Mouse (Mus musculus) heart, adult 2 months (tissue): ENCODE measurements at regions not wholly inside any gene's neighbourhood (a gene's known extent, or its start where the extent isn't known, plus 50 kb on each side); places are given as distances from the start of the nearest gene placed in this dataset.
A peak's percentile ranks its signal among the peaks of the same experiment; 100 is the strongest.

Experiments used
- DNase-seq, 2 experiments: peaks; one replicate each; pipeline ENCODE4 v3.0.0; 2021
- H3K27ac ChIP-seq: fragments of 200-600 bp; 2 replicates; pipeline ENCODE4 v1.8.1; 2022
- H3K27me3 ChIP-seq: fragments of 200-500 bp; 2 replicates; pipeline ENCODE4 v1.6.1; 2012; ENCODE audit warnings: mild to moderate bottlenecking, low read length, inconsistent platforms, mixed read lengths; ENCODE audit not compliant: control insufficient read depth, insufficient read depth
- H3K36me3 ChIP-seq: fragments of 200-500 bp; 2 replicates; pipeline ENCODE4 v1.6.1; 2012; ENCODE audit warnings: low read length, inconsistent platforms; ENCODE audit not compliant: control insufficient read depth, insufficient read depth
- H3K4me1 ChIP-seq: fragments of 200-500 bp; 2 replicates; pipeline ENCODE4 v1.6.1; 2011; ENCODE audit warnings: low read length; ENCODE audit not compliant: control insufficient read depth, insufficient read depth
- H3K4me3 ChIP-seq: fragments of 200-600 bp; 2 replicates; pipeline ENCODE4 v1.8.1; 2022
- H3K79me2 ChIP-seq: fragments of 200-500 bp; replicated peaks from 2 replicates; pipeline ENCODE4 v1.6.1; 2012; ENCODE audit warnings: mild to moderate bottlenecking, inconsistent platforms, low read length, moderate library complexity, mixed read lengths; ENCODE audit not compliant: control insufficient read depth, insufficient read depth
- H3K9ac ChIP-seq: fragments of 200-500 bp; 2 replicates; pipeline ENCODE4 v1.6.1; 2012; ENCODE audit warnings: low read depth, mild to moderate bottlenecking, control low read depth, inconsistent platforms, low read length, mixed read lengths
- CTCF ChIP-seq: fragments of 200-600 bp; IDR thresholded peaks from 2 replicates; pipeline ENCODE4 v1.8.1; 2022; ENCODE audit warnings: antibody characterized with exemption, mild to moderate bottlenecking, moderate library complexity
- EP300 ChIP-seq: fragments of 200-500 bp; IDR thresholded peaks from 2 replicates; pipeline ENCODE4 v1.6.1; 2011; ENCODE audit warnings: low read depth, low read length, control low read depth; ENCODE audit not compliant: insufficient read depth
- POLR2A ChIP-seq: fragments of 200-500 bp; IDR thresholded peaks from 2 replicates; pipeline ENCODE4 v1.6.1; 2011; ENCODE audit warnings: mild to moderate bottlenecking, low read depth, low read length, control low read depth; ENCODE audit not compliant: insufficient read depth
- WGBS: fragments of 180-500 bp; shearing (Covaris S2); methylation state at CpG from one replicate; pipeline ENCODE4 v1.1.7; 2018; 5-methylcytosine and 5-hydroxymethylcytosine counted together
- intact Hi-C: fragments of 180-260 bp; cut with DNase I; formaldehyde crosslinking; loops from one replicate; pipeline ENCODE4 v1.15.1; 2025

- Histone ChIP-seq H3K9ac (no peak overlapping the region), H3K27ac (no peak overlapping the region), H3K36me3 (no peaks in the 10 kb centered on the region), H3K4me3 (no peak overlapping the region), H3K79me2 (no peaks in the 10 kb centered on the region), H3K4me1 (no peaks in the 10 kb centered on the region), H3K27me3 (no peaks in the 10 kb centered on the region)
- intact Hi-C loops: no loop called here
- no peak for TF ChIP-seq CTCF
- TF ChIP-seq POLR2A: no peak
- TF ChIP-seq EP300: no peak
- WGBS: 68% methylated on average over 7 of the region's 7 CpGs
- no peak for DNase-seq
Measured at GRCm38 (mm10) chr13:46098131-46098530, 133.3 kb upstream of the Atxn1 start.

DNA sequence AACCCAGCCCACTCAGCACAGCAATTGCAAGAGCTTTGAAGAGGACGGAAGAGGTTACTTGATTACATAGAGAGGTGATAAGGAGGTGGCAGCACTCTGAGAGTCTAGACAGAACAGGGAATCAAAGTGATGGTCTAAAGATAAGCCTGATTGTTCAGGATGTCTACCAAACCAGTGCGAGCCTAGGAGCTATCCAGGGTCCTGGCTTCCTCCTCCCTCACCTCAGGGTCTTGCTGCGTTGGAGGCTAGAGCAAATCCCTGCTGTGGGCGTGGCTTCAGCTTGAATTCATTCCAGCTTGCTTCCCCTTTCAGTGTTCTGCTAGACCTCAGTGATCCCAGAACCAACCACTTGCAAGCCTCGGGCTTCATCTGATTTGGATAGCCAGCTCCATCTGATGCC is 132.2 kb upstream of the Atxn1 start:
- Histone ChIP-seq H3K79me2 (no peaks in the 10 kb centered on the region), H3K36me3 (no peaks in the 10 kb centered on the region), H3K4me1 (no peaks in the 10 kb centered on the region), H3K9ac (no peak overlapping the region), H3K27me3 (no peaks in the 10 kb centered on the region), H3K4me3 (no peak overlapping the region), H3K27ac (no peak overlapping the region)
- intact Hi-C loops: no loop called here
- no peak for DNase-seq
- TF ChIP-seq EP300: no peak
- no peak for TF ChIP-seq POLR2A
- 2% methylated on average over 5 of the region's 5 CpGs for WGBS

DNA sequence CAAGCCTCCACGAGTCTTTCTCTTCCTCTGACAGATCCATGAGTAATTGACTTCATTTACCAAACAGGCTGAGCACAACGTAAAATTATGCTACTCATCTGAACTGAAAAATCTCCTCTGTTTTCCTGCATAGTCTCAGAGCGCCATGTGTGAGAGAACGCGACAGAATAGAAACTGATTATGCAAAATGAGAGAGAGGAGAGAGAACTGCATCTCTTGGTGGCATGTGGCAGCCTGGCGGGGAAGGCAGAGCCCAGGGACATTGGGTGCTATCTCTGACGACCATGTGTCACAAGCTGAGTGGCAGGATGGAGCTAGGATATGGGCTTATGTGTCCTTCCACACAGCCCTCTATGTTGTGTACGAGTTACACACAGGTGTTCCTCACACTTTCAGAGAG is 131.6 kb upstream of the Atxn1 start:
- Histone ChIP-seq H3K9ac (no peak overlapping the region), H3K79me2 (no peaks in the 10 kb centered on the region), H3K27ac (no peak overlapping the region), H3K4me1 (no peaks in the 10 kb centered on the region), H3K4me3 (no peak overlapping the region), H3K27me3 (no peaks in the 10 kb centered on the region), H3K36me3 (no peaks in the 10 kb centered on the region)
- 65% methylated on average over 8 of the region's 8 CpGs for WGBS
- TF ChIP-seq POLR2A: no peak
- TF ChIP-seq EP300: no peak
- TF ChIP-seq CTCF: no peak
- no peak for DNase-seq
- intact Hi-C loops: no loop called here

GRCm38 (mm10) chr13:46092787-46093186 is 128.0 kb upstream of the Atxn1 start:
- Histone ChIP-seq H3K9ac (no peak overlapping the region), H3K27me3 (no peaks in the 10 kb centered on the region), H3K36me3 (no peaks in the 10 kb centered on the region), H3K4me1 (no peaks in the 10 kb centered on the region), H3K4me3 (no peak overlapping the region), H3K79me2 (no peaks in the 10 kb centered on the region), H3K27ac (no peak overlapping the region)
- TF ChIP-seq EP300 (no peak), CTCF (no peak), POLR2A (no peak)
- no peak for DNase-seq
- 82% methylated on average over 3 of the region's 3 CpGs for WGBS
- intact Hi-C loops: no loop called here

DNA sequence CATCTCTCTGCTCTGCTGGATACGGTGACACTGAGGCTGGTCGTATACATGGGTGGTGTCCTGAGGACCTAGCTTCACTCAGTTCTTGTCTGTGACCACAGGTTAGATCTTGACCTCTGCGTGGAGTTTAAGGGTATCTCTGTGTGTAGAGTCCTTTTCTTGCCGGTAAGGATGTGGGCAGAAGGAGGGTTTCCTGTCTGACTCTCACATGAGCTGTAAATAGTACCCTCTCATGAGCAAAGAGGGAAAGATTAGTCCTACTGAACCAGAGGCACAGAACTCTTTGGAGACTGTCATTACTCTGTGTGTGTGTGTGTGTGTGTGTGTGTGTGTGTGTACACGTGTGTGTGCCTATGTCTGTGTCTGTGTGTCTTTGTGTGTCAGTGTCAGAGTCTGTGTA is 126.3 kb upstream of the Atxn1 start:
- H3K27me3 ChIP-seq: no peaks in the 10 kb centered on the region; the same call in 1 of the 2 replicates
- WGBS: 54% methylated on average over 5 of the region's 5 CpGs
- TF ChIP-seq EP300 (no peak), CTCF (no peak), POLR2A (no peak)
- no peak for DNase-seq
- H3K4me3 ChIP-seq: no peak overlapping the region
- H3K4me1 ChIP-seq: no peaks in the 10 kb centered on the region
- no peaks in the 10 kb centered on the region for H3K36me3 ChIP-seq
- H3K9ac ChIP-seq: no peak overlapping the region
- intact Hi-C loops: no loop called here
- no peaks in the 10 kb centered on the region for H3K79me2 ChIP-seq
- H3K27ac ChIP-seq: no peak overlapping the region

DNA sequence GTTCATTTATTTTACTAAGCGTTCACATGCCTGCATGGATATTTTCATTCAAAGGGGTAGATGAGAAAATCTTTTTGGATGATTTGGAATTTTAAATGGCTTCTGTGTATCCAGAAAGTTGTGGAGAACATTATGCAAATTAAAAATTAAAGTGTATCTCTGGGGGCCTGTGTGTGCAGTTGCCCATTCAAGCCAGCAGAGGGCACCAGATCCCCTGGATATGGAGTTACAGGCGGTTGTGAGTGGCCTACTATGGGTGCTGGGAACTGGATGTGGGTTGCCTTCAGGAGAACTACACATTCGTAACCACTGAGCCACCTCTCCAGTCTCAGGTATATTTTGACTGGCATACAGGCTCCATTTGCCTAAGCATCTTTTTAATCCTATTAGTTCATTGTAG is 123.4 kb upstream of the Atxn1 start:
- intact Hi-C loops: no loop called here
- Histone ChIP-seq H3K27ac (no peak overlapping the region), H3K9ac (no peak overlapping the region), H3K79me2 (no peaks in the 10 kb centered on the region), H3K4me1 (no peaks in the 10 kb centered on the region), H3K27me3 (no peaks in the 10 kb centered on the region; the same call in 1 of the 2 replicates), H3K4me3 (no peak overlapping the region), H3K36me3 (no peaks in the 10 kb centered on the region)
- TF ChIP-seq EP300: no peak
- peak; percentile 36 for TF ChIP-seq CTCF
- 79% methylated on average over 3 of the region's 3 CpGs for WGBS
- DNase-seq: no peak
